Mouse (Mus musculus) liver, adult 2 months (tissue): Measurements from ENCODE around the gene Rps8. TPM values are rescaled to one million over a fixed set of nuclear protein-coding genes. Genes with fewer than 3 reads are reported as not detected.

Experiments
- DNase-seq: peaks from one replicate; pipeline ENCODE4 v3.0.0-alpha.2; 2011; ENCODE audit warnings: low read depth, low spot score; ENCODE audit errors: extremely low read depth
- H3K27ac ChIP-seq: fragments of 200-500 bp; replicated peaks from 2 replicates; pipeline ENCODE4 v1.5.1; 2012; ENCODE audit warnings: low read depth, mild to moderate bottlenecking, control low read depth, inconsistent platforms, low read length; ENCODE audit not compliant: insufficient read depth
- H3K27me3 ChIP-seq: fragments of 200-500 bp; 2 replicates; pipeline ENCODE4 v1.6.1; 2012; ENCODE audit warnings: mild to moderate bottlenecking, moderate library complexity, low read length, inconsistent platforms; ENCODE audit not compliant: control insufficient read depth, insufficient read depth
- H3K36me3 ChIP-seq: fragments of 200-500 bp; 2 replicates; pipeline ENCODE4 v1.6.1; 2012; ENCODE audit warnings: low read length, inconsistent platforms; ENCODE audit not compliant: control insufficient read depth, insufficient read depth
- H3K4me1 ChIP-seq: fragments of 200-500 bp; 2 replicates; pipeline ENCODE4 v1.6.1; 2011; ENCODE audit warnings: low read length; ENCODE audit not compliant: control insufficient read depth, insufficient read depth
- H3K4me3 ChIP-seq: fragments of 200-500 bp; 2 replicates; pipeline ENCODE4 v1.5.1; 2011; ENCODE audit warnings: low read depth, mild to moderate bottlenecking, control low read depth, low read length, moderate library complexity; ENCODE audit not compliant: insufficient read depth
- H3K79me2 ChIP-seq: fragments of 200-500 bp; 2 replicates; pipeline ENCODE4 v1.6.1; 2012; ENCODE audit warnings: inconsistent platforms, mild to moderate bottlenecking, low read length, moderate library complexity; ENCODE audit not compliant: control insufficient read depth, insufficient read depth
- H3K9ac ChIP-seq: fragments of 200-500 bp; 2 replicates; pipeline ENCODE4 v1.6.1; 2012; ENCODE audit warnings: low read depth, mild to moderate bottlenecking, control low read depth, inconsistent platforms, low read length
- CTCF ChIP-seq: fragments of 200-500 bp; IDR thresholded peaks from 2 replicates; pipeline ENCODE4 v1.5.1; 2011; ENCODE audit warnings: low read depth, low read length, control low read depth
- POLR2A ChIP-seq: fragments of 200-500 bp; IDR thresholded peaks from 2 replicates; pipeline ENCODE4 v1.6.1; 2011; ENCODE audit warnings: low read length, control low read depth; ENCODE audit not compliant: insufficient read depth; ENCODE audit errors: extremely low read depth
- WGBS: fragments of 180-500 bp; shearing (Covaris S2); methylation state at CpG from one replicate; pipeline ENCODE4 v1.1.7; 2018; 5-methylcytosine and 5-hydroxymethylcytosine counted together
- polyA plus RNA-seq: library from polyadenylated mRNA; depleted of rRNA; stranded (reverse); fragments of >200 nt; gene quantifications from 2 replicates; pipeline ENCODE4 v1.2.3, GENCODE M21; 2012
- total RNA-seq: library from RNA; depleted of rRNA; stranded (reverse); fragments of >200 nt; gene quantifications from 2 replicates; pipeline ENCODE4 v1.2.3, GENCODE M21; 2014

Gene Rps8
- total and polyA plus RNA-seq, 2 experiments, result 370 to 449 TPM

DNA sequence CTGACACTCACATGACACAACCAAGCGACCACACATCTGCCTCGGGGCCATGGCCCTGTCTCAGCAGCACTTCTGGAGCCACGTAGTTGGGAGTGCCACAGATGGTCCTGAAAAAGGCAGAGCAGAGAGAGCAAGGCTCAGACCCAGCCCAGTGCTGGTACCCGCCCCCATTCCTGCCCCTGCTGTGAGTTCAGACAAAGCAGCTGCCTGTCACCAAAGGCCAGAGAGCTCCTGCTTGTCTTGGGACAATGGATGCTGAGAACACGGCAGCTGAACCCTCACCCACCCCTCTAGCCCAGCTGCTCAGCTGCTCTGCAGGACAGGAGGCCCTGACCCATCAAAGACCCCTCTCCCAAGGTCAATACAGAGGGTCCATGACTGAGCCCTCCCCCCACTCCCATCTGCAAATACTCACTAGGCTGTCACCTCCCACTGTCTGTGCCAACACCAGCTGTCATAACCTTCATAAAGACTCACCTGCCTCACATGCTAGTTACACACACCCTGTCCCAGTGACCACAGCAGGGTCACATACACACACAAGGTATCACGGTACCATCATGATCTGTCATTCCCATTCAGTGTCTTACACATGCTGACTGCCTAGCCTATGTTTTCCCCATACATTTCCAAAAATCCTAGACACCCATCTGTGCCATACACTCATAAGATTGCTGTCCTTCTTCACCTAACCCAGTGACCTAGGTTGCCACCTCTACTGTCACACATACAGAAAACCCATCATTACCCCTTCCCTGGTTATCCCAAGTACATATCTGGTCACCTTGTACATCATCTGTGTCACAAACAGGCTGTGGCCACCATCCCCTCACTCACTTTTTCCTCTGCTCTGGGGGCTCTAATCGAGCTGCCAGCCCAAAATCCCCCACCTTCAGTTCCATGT, 23.9 kb downstream of the Rps8 start:
- H3K27ac ChIP-seq, result peak overlapping the region; percentile 58
- peak overlapping the region; percentile 85 for H3K9ac ChIP-seq
- WGBS, result 44% methylated on average over 7 of the region's 7 CpGs
- H3K27me3 ChIP-seq, result no peaks in the 10 kb centered on the region
- H3K4me1 ChIP-seq, result peaks cover 21% of the 10 kb centered on the region
- peak overlapping the region; percentile 82 for H3K4me3 ChIP-seq
- peaks cover 47% of the 10 kb centered on the region for H3K36me3 ChIP-seq
- peaks cover 6% of the 10 kb centered on the region; the same call in 1 of the 2 replicates for H3K79me2 ChIP-seq
- no peak for DNase-seq
- TF ChIP-seq CTCF (no peak), POLR2A (no peak)

- Histone ChIP-seq H3K36me3 (peaks cover 48% of the 10 kb centered on the region), H3K9ac (peak overlapping the region; percentile 85), H3K4me3 (peak overlapping the region; percentile 82), H3K27ac (peak overlapping the region; percentile 58; the same call in 1 of the 2 replicates), H3K4me1 (peaks cover 24% of the 10 kb centered on the region), H3K79me2 (peaks cover 6% of the 10 kb centered on the region; the same call in 1 of the 2 replicates), H3K27me3 (no peaks in the 10 kb centered on the region)
- no peak for TF ChIP-seq POLR2A
- no peak for TF ChIP-seq CTCF
- WGBS, result 67% methylated on average over 6 of the region's 6 CpGs
- no peak for DNase-seq
Observed at GRCm38 (mm10) chr4:117131198-117131597, 24.8 kb downstream of the Rps8 start.

GRCm38 (mm10) chr4:117130790-117131189, 25.3 kb downstream of the Rps8 start:
- TF ChIP-seq CTCF, result no peak
- TF ChIP-seq POLR2A, result 0 out of 2 replicates have a peak, but pooled peaks have one; percentile 1
- DNase-seq, result no peak
- Histone ChIP-seq H3K9ac (peak overlapping the region; percentile 85), H3K27me3 (no peaks in the 10 kb centered on the region), H3K36me3 (peaks cover 48% of the 10 kb centered on the region), H3K4me1 (peaks cover 24% of the 10 kb centered on the region), H3K79me2 (peaks cover 6% of the 10 kb centered on the region; the same call in 1 of the 2 replicates), H3K27ac (peak overlapping the region; percentile 58; the same call in 1 of the 2 replicates), H3K4me3 (peak overlapping the region; percentile 29)
- 54% methylated on average over 6 of the region's 6 CpGs for WGBS

DNA sequence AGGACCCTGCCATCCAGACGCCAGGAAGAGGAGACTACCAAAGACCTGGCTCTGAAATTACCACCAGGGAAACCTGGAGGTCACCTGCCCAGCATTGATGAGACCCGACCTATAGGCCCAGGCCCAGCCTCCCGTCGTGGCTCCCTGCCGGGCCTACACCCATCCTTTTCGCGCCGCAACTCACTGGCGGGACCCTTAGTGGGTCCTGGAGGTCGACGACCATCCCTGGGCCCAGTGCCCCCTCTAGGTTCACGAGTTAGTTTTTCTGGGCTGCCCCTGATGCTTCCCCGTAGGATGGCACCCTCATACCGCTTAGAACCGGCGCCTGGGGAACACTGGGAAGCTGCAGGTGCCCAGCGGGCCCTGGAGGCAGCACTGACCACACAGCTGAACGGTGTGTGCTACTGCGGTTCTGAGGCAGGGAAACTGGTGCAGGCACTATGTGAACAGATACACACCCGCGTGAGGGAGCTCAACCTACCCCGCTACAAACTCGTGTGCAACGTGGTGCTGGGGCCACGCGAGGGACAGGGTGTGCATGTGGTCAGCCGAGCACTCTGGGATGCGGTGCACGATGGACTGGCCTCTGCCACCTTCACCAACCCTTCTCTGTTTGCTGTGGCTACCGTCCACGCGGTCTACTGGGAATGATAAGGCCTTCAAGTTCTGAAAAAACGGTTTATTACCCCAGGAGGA, 27.9 kb downstream of the Rps8 start:
- Histone ChIP-seq H3K36me3 (peaks cover 48% of the 10 kb centered on the region), H3K27ac (no peak overlapping the region), H3K4me1 (peaks cover 20% of the 10 kb centered on the region), H3K9ac (no peak overlapping the region), H3K79me2 (peaks cover 1% of the 10 kb centered on the region; the same call in 1 of the 2 replicates), H3K27me3 (no peaks in the 10 kb centered on the region), H3K4me3 (no peak overlapping the region)
- WGBS, result 79% methylated on average over 33 of the region's 33 CpGs
- TF ChIP-seq CTCF, result no peak
- TF ChIP-seq POLR2A, result 0 out of 2 replicates have a peak, but pooled peaks have one; percentile 1
- peak; percentile 24 for DNase-seq

DNA sequence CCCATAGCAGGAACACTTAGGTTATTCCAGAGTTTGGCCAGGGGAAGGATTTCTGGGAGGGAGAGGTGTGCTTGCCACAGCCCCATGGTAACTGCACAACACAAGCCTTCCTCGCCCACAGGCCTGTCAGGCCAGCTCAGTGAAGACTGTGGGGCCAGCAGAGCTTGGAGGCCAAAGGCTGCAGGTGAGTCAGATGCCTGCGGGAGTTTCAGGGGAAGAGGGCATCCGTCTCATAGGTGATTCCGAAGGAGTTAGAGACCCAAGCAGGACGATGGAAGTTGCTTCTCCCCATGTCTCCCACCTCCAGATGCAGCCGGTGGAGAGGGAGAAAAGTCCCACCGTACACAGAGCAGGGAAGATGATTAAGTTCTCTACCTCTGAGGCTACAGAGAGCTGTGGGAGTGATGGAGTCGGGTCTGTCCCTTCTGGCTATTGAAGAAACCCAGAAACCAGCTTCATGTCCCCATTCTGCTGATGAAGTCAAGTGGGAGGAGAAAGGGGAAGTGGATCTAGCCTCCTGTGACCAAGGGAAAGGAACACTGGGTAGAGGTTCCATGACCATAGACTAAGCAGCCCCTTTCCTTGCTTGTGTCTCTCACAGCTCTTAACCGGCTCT, 29.3 kb downstream of the Rps8 start, which contains the start of gene Tctex1d4:
TSS of gene Tctex1d4 (plus strand) at position 120 of the 616 bp plus-strand sequence.
- WGBS, result 75% methylated on average over 9 of the region's 9 CpGs
- no peak for DNase-seq

More for the DNA sequence above, 29.3 kb downstream of the Rps8 start, which contains the start of gene Tctex1d4:
- Histone ChIP-seq H3K4me1 (peaks cover 15% of the 10 kb centered on the region), H3K79me2 (no peaks in the 10 kb centered on the region), H3K27ac (peak within 1 kb of the TSS; percentile 86), H3K9ac (peak within 1 kb of the TSS; percentile 27; the same call in 1 of the 2 replicates), H3K4me3 (no peak within 1 kb of the TSS), H3K36me3 (peaks cover 42% of the 10 kb centered on the region), H3K27me3 (no peaks in the 10 kb centered on the region)
- TF ChIP-seq POLR2A, result 0 out of 2 replicates have a peak, but pooled peaks have one; percentile 40
- TF ChIP-seq CTCF, result no peak
